Mouse (Mus musculus): ENCODE data around the gene Dynlt1b.
"Not testable (repeated sequence)": the region's sequence is repeated elsewhere in the genome, so short reads cannot be mapped to it uniquely, and the experiment has no call there.

The Dynlt1b gene

GRCm38 (mm10) chr17:6461083-6461595 is 31.2 kb downstream of the Dynlt1b start:
- DNase-seq (ENCODE audit: low spot score in 2 of 2) = not testable (repeated sequence)

GRCm38 (mm10) chr17:6465735-6466134 is 35.8 kb downstream of the Dynlt1b start:
- DNase-seq (ENCODE audit: low spot score in 2 of 2) = not testable (repeated sequence)

GRCm38 (mm10) chr17:6467638-6468461 is 37.9 kb downstream of the Dynlt1b start:
- DNase-seq (ENCODE audit: low spot score in 2 of 2) = not testable (repeated sequence)

DNA sequence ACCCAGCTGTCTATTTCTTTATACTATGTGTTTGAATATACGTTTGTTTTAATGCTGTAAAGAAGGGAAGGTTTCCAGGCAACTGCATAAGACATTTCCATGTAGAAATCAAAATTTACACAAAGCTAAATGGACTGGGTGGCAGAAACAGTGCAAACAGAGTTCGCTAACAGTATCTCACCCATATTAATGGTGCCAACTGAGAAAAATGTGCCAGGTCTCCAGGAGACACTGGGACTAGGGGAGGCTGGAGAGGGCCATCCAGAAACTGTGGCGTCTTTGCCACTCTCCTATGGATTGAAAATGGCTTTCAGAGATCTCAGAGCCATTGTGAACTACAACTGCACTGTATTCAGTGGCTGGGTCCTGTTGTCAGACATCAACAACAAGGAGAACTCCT is 40.1 kb downstream of the Dynlt1b start:
- not testable (repeated sequence) for DNase-seq (ENCODE audit: low spot score in 2 of 2)

DNA sequence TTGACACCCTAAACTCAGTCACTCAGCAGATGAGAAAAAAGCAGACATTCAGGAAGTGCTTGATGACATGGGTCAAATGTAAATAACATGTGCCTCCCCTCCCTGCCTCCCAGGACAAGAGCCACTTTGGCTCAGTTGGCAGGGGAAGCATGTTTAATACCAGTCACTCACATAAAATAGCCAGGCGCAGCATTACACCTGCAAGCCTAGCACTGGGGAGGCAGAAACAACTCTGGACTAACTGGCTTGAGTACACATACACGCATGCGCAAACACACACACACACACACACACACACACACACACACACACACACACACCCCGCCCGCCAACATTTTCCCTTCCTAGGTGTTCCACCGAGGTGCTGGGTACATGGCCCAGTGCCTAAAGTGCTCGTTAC is 40.8 kb downstream of the Dynlt1b start:
- not testable (repeated sequence) for DNase-seq (ENCODE audit: low spot score in 2 of 2)

DNA sequence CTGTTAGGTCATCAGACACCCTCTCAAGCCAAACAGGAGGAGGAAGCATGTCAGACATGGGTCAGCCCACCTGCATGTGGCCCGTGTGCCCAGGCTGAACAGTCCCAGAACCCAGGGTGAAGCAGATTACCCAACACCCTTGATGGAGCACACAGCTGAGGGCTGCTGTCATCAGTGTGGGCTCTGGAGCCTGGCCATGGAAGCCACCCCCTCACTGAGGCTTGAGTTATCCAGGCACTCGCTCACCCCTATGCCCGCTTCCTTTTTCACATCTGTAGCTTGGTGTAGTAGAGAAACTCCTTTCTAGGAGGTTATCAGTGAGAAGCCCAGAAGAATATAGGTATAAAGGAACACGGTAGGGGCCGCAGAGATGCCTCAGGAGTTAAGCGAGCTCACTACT is 45.4 kb downstream of the Dynlt1b start:
- DNase-seq (ENCODE audit: low spot score in 2 of 2) = not testable (repeated sequence)

GRCm38 (mm10) chr17:6475913-6476312 is 46.0 kb downstream of the Dynlt1b start:
- not testable (repeated sequence) for DNase-seq (ENCODE audit: low spot score in 2 of 2)

GRCm38 (mm10) chr17:6476495-6476947 is 46.6 kb downstream of the Dynlt1b start:
- not testable (repeated sequence) for DNase-seq (ENCODE audit: low spot score in 2 of 2)

DNA sequence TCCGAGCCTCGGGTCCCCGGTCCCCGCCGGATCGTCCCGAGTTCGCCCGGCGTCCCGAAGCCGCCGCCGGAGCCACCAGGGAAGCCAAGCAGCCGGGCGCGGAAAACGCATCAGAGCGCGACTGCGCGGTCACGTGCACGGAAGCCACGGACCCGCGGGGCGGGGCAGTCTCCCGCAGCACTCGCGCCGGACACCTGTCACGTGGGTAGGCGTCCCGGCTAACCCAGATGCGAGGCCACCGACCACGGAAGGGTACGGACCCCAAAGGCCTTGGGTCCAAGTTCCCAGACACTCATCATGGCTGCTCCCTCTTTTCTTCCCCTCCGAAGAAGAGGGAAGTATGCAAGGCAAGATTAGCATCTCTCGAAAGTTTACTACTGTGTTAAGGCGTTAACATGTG is 47.1 kb downstream of the Dynlt1b start:
- not testable (repeated sequence) for DNase-seq (ENCODE audit: low spot score in 2 of 2)

GRCm38 (mm10) chr17:6480855-6481589 is 51.1 kb downstream of the Dynlt1b start:
- DNase-seq (ENCODE audit: low spot score in 2 of 2) = not testable (repeated sequence)

DNA sequence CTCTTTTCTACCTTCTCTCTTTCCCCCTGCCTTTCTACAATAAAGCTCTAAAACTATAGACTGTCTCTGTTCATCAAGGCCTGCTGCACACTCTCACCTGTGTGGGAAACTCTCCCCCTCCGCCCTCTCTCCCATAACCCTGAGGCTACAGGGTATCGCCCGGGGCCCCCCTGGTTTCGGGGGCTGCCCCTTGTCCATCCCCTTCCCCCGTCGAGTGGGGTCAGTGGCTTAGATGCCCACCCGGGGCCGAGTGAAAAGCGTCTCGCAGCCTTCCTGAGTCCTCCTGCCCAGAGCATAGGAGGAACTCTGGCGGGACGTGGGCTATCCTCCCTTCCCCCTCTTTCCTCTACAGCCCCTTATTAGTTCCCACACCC is 51.7 kb downstream of the Dynlt1b start:
- DNase-seq (ENCODE audit: low spot score in 2 of 2) = not testable (repeated sequence)

DNA sequence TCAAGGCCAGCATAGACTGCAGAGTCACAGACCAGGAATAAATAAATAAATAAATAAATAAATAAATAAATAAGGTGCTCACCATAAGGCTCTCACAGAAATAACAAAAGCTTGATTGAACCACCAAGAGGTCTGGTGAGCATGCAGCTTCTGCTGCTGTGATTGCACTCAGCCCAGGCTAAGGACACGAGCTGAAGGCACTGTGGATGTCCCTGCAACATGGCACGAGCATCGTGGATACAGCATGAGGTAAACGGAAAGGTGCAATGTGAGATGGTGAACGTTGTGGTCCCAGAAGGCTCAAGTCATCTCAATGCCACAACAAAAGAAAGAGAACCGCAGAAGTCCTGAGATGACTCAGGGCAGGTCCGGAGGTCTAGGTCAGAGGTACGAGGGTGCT is 52.3 kb downstream of the Dynlt1b start:
- not testable (repeated sequence) for DNase-seq (ENCODE audit: low spot score in 2 of 2)
